Mouse (Mus musculus) adipocyte (in vitro differentiated cells): ENCODE results near the gene Rassf2.

Experiments
- DNase-seq: peaks from one replicate; pipeline ENCODE4 v3.0.0-alpha.2; 2016; ENCODE audit warnings: low spot score

Gene Rassf2

GRCm38 (mm10) chr2:131954835-131955234, 75.2 kb downstream of the Rassf2 start:
- no peak for DNase-seq

GRCm38 (mm10) chr2:131953711-131954110, 76.3 kb downstream of the Rassf2 start:
- DNase-seq, result no peak

- no peak for DNase-seq
These were observed 77.0 kb downstream of the Rassf2 start for GRCm38 (mm10) chr2:131952961-131953538.

GRCm38 (mm10) chr2:131952456-131952855, 77.6 kb downstream of the Rassf2 start:
- no peak for DNase-seq

- no peak for DNase-seq
These were observed 79.4 kb downstream of the Rassf2 start, which contains the start of gene Prnd for GRCm38 (mm10) chr2:131950598-131951095. TSS of gene Prnd (plus strand) at chr2:131950861.

GRCm38 (mm10) chr2:131949767-131950597, 80.1 kb downstream of the Rassf2 start:
- DNase-seq, result peak; percentile 76

- no peak for DNase-seq
These were observed 81.0 kb downstream of the Rassf2 start for GRCm38 (mm10) chr2:131948916-131949639.

- no peak for DNase-seq
These were observed 81.9 kb downstream of the Rassf2 start for GRCm38 (mm10) chr2:131948156-131948555.

GRCm38 (mm10) chr2:131946351-131946750, 83.7 kb downstream of the Rassf2 start:
- no peak for DNase-seq

- DNase-seq, result no peak
These were observed 84.3 kb downstream of the Rassf2 start for GRCm38 (mm10) chr2:131945765-131946164.

GRCm38 (mm10) chr2:131945225-131945624, 84.8 kb downstream of the Rassf2 start:
- no peak for DNase-seq

- DNase-seq, result no peak
These were observed 85.7 kb downstream of the Rassf2 start for GRCm38 (mm10) chr2:131944370-131944769.

GRCm38 (mm10) chr2:131941501-131941900, 88.6 kb downstream of the Rassf2 start:
- no peak for DNase-seq

- DNase-seq, result no peak
These were observed 89.6 kb downstream of the Rassf2 start for GRCm38 (mm10) chr2:131940506-131940905.
